Mouse (Mus musculus) intestine, embryonic 15.5 days (tissue): ENCODE results near the gene Tecpr1. TPM values are rescaled to one million over a fixed set of nuclear protein-coding genes. Genes with fewer than 3 reads are reported as not detected.

Experiments used
- ATAC-seq: fragments of 200-750 bp; cut with Nextera tagmentation; 2 replicates; pipeline ENCODE4 v1.8.0; 2017; ENCODE audit warnings: moderate TSS enrichment, moderate library complexity
- H3K27ac ChIP-seq: fragments of 300-500 bp; sonication (generic); 2 replicates; pipeline ENCODE4 v1.5.1; 2015; ENCODE audit warnings: mild to moderate bottlenecking, inconsistent platforms
- H3K27me3 ChIP-seq: fragments of 300-500 bp; sonication (generic); replicated peaks from 2 replicates; pipeline ENCODE4 v1.6.1; 2015; ENCODE audit warnings: inconsistent platforms
- H3K36me3 ChIP-seq: fragments of 300-500 bp; sonication (generic); 2 replicates; pipeline ENCODE4 v1.6.1; 2015; ENCODE audit warnings: inconsistent platforms
- H3K4me1 ChIP-seq: fragments of 300-500 bp; sonication (generic); replicated peaks from 2 replicates; pipeline ENCODE4 v1.6.1; 2015; ENCODE audit warnings: inconsistent platforms
- H3K4me2 ChIP-seq: fragments of 300-500 bp; sonication (generic); replicated peaks from 2 replicates; pipeline ENCODE4 v1.6.1; 2015; ENCODE audit warnings: mild to moderate bottlenecking, inconsistent platforms
- H3K4me3 ChIP-seq: fragments of 300-500 bp; sonication (generic); replicated peaks from 2 replicates; pipeline ENCODE4 v1.5.1; 2015; ENCODE audit warnings: inconsistent platforms
- H3K9ac ChIP-seq: fragments of 300-500 bp; sonication (generic); 2 replicates; pipeline ENCODE4 v1.6.1; 2015; ENCODE audit warnings: inconsistent platforms
- H3K9me3 ChIP-seq: fragments of 300-500 bp; sonication (generic); 2 replicates; pipeline ENCODE4 v1.6.1; 2016; ENCODE audit warnings: inconsistent platforms
- WGBS: fragments of 180-500 bp; shearing (Covaris S2); methylation state at CpG from one replicate; pipeline ENCODE4 v1.1.7; 2015; 5-methylcytosine and 5-hydroxymethylcytosine counted together
- polyA plus RNA-seq: library from polyadenylated mRNA; unstranded; fragments of >200 nt; fragmentation: Nextera tagmentation; extraction: Ambion mirVana; gene quantifications from 2 replicates; pipeline ENCODE4 v1.2.1, GENCODE M21; 2015

Tecpr1 gene
- polyA plus RNA-seq, 1 experiment from 2014 or later, result 17.3 TPM

GRCm38 (mm10) chr5:144151270-144151669 is 72.1 kb downstream of the Tecpr1 start:
- Histone ChIP-seq H3K9me3 (no peaks in the 10 kb centered on the region), H3K9ac (no peak overlapping the region), H3K27ac (no peak overlapping the region), H3K4me3 (no peak overlapping the region), H3K4me2 (no peak overlapping the region), H3K4me1 (no peaks in the 10 kb centered on the region), H3K27me3 (no peaks in the 10 kb centered on the region), H3K36me3 (peaks cover 9% of the 10 kb centered on the region; the same call in 1 of the 2 replicates)
- WGBS, result 86% methylated on average over 4 of the region's 4 CpGs
- ATAC-seq, result no peak

- peaks cover 9% of the 10 kb centered on the region; the same call in 1 of the 2 replicates for H3K36me3 ChIP-seq
These were observed 73.9 kb downstream of the Tecpr1 start for GRCm38 (mm10) chr5:144149530-144149929.

GRCm38 (mm10) chr5:144146898-144147297 is 76.5 kb downstream of the Tecpr1 start:
- Histone ChIP-seq H3K9ac (no peak overlapping the region), H3K27ac (no peak overlapping the region), H3K4me2 (no peak overlapping the region), H3K4me3 (no peak overlapping the region), H3K36me3 (peaks cover 9% of the 10 kb centered on the region; the same call in 1 of the 2 replicates), H3K4me1 (no peaks in the 10 kb centered on the region), H3K27me3 (no peaks in the 10 kb centered on the region), H3K9me3 (no peaks in the 10 kb centered on the region)
- ATAC-seq, result no peak

More at GRCm38 (mm10) chr5:144149530-144149929, 73.9 kb downstream of the Tecpr1 start:
- WGBS, result 94% methylated on average over 4 of the region's 4 CpGs
- no peak for ATAC-seq
- Histone ChIP-seq H3K4me3 (no peak overlapping the region), H3K27me3 (no peaks in the 10 kb centered on the region), H3K27ac (no peak overlapping the region), H3K4me1 (no peaks in the 10 kb centered on the region), H3K9me3 (no peaks in the 10 kb centered on the region), H3K4me2 (no peak overlapping the region), H3K9ac (no peak overlapping the region)

Other genes starting within 250 kb of the Tecpr1 start
- gene Ccz1, start 208.7 kb downstream of the Tecpr1 start, polyA plus RNA-seq, result 69.0 and 75.7 TPM in 2 replicates
- not detected in 2 replicates for gene Ocm, start 196.9 kb downstream of the Tecpr1 start, polyA plus RNA-seq
- 5.6 and 6.7 TPM in 2 replicates for gene Lmtk2, start 123.2 kb downstream of the Tecpr1 start, polyA plus RNA-seq
- 7.6 and 15.3 TPM in 2 replicates for gene Bhlha15, start 33.3 kb downstream of the Tecpr1 start, polyA plus RNA-seq
- 130 and 133 TPM in 2 replicates for gene Bri3, start 20.8 kb upstream of the Tecpr1 start, polyA plus RNA-seq
- 27.4 and 28.6 TPM in 2 replicates for gene Baiap2l1, start 134.5 kb upstream of the Tecpr1 start, polyA plus RNA-seq